Mouse (Mus musculus): ENCODE results near the gene Ppp1r16b.

The Ppp1r16b gene

DNA sequence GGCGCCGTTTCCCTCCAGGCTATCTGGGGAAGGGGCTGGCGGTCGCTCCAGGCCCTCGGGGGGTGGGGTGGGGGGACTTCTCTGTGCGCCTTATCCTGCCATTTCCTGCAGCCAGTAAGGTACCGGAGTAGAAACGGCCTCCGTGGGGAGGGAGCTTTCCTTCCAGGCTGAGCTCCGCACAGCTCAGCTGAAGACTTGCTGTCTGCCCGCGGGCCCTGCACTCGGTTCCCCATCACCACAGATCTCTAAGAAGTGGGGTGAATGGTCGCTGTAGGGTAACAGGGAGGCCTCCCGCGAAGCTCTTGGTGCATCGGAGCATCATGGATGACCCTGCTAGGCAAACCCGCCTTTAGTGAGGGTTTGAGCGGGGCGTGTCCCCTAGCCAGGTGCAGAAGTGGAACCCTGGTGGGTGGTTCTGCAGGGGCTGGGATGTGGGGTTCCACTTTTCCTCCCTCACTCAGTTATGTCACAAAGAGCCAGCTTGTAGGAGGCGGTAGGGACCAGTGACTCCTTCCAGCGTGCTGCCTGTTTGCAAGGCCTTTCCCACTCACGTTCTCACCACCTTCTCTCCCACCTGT is 3.3 kb downstream of the Ppp1r16b start:
- DNase-seq: no peak

DNA sequence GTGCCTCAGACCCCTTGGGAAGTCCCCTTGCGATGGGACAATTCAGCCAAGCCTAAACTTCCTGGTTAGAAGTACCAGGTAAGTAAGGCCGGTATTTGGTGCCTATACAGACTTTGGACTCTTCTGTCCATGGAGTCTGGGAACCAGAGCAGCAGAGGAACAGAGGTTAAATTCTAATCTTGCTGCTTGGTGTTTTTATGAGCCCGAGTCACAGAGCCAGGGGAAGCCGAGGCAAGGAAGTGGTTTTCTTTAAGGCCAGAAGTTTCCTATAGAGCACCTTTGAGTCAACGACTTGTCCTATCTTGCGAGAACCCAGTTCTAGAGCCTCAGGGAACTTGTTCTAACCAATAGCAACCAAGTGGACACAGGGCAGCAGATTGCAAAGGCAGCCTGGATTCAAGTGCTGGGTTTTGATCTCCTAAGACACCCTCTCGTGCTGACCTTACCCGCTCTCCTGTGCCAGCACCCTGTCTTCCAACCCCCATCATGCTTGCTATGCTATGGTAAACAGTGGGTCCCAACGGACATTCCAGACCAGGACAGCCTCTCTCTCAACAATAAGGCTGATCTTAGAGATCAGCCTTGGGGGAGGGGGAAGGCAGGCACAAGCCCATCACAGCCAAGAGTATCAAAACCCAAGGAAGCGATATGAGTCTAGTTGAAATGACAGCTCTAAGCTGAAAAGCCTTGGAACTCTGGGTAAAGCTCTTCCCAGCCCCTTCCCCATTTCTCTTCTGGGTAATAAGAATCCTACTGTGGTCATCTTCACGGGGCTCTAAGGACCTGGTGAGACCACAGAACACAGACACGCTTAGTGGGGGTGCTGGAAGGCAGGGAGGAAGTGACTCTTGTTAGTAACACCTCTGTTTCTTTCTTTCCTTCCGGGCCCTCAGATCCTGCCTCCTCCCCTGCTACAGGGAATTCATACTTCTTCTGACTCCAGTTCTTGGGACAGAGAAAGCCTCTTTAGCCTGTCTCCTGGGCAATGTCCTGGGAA is 4.3 kb downstream of the Ppp1r16b start:
- peak; percentile 48 to 65 for DNase-seq

DNA sequence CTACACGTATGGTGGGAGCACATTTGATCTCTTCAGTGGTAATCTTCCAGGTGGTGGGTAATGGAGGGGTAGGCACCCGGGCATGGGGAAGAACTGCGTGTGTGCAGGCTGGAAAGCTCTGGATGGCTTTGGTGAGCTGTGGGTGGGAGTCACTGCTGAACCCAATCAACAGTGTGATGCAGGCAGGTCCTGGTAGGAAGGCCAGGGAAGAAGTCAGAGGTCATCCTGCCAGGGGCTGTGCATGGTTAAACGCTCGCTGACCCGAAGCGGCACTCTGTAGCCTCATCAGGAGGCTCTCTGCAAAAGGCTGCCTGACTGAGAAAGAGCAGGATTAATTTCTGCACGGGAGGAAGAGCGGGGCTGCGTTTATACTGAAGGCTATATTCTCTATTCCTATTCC is 5.4 kb downstream of the Ppp1r16b start:
- no peak for DNase-seq

DNA sequence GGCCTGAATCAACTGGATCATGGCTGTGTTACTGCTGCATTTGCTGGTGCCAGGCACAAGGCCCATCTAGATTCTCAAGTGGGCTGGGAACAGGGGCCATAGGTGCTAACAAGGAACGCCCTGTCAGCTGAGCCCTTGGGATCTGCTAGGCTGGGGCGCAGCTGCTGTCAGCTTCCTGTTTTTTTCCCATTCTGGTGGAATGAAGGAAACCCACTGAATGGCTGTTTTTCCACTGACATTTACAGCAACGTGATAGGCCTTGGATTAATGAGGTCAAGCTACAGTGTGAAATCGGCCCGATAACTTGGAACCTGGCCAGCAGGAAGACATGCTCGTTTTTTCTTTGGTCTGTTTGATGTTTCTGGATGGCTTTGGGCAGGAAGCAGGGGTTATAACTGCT is 7.6 kb downstream of the Ppp1r16b start:
- peak; percentile 72 to 73 for DNase-seq

DNA sequence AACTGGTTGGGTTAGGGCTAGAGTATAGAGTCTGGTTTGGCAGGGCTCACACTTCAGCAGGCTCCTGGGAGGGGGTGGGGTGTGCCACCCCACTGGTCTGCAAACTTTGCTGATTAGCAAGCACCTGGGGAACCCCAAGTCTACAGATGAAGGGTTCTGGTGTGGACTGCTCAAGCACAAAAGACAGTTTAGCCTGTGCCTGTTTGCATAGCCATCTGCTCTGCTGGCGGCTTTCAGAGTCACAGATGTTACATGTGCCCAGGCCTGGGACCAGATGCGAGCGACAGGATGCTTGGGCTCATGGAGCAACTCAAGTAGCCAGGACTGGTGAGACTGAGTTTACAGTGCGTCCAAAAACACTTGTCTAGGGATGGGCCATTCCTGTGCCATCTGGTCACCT is 8.3 kb downstream of the Ppp1r16b start:
- DNase-seq: no peak

DNA sequence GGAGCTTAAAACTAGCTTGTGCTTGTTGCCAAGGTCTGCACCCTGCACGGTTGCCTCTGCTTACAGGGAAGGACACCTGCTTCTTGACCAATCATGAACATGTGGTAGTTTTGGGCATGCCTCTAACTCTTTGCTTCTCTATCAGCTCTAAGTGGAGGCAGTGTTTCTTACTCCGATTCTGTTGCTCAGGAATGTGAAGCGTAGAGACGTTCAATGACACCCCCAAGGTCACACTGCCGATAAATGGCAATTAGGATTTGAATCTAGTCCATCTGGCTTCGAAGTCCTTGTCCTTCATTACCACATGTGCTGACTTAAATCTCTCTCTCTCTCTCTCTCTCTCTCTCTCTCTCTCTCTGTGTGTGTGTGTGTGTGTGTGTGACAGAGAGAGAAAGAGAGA is 8.9 kb downstream of the Ppp1r16b start:
- DNase-seq: no peak

DNA sequence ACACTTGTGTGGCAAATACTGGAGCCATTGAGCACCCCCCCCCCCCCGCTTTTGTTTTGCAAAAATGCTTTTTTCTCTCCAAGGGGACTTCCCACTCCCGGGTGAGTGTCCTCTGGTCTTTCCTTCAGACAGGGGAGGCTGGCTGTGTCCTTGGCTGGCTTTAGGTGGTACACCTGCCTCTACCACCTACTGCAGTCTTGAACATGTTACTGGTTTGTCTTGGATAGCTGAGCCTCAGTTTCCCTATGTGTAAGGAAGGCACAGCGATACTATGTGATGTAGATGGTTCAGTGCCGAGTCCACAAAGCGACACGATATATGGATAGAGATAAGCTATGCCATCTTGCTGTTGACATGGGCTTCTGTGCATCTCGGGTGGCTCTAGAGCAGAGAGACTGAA is 9.6 kb downstream of the Ppp1r16b start:
- no peak for DNase-seq

DNA sequence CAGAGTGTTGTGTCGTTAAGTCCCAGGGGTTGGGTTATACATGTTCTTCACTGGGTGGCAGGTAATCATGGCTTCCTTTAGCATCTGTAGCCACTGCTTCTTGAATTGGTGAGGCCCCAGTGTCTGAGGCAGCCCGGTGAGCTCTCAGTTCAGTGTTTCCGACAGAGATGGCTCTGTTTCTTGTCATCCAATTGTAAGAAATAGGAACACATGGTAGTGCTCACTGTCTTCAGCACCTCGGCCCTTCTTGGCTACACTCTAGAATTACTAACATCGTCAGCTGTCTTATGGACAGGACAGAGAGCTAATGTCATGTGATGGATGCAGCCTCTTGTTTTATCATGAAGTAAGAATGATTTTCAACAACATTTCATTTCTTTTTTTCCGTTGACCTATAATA is 10.0 kb downstream of the Ppp1r16b start:
- DNase-seq: no peak

DNA sequence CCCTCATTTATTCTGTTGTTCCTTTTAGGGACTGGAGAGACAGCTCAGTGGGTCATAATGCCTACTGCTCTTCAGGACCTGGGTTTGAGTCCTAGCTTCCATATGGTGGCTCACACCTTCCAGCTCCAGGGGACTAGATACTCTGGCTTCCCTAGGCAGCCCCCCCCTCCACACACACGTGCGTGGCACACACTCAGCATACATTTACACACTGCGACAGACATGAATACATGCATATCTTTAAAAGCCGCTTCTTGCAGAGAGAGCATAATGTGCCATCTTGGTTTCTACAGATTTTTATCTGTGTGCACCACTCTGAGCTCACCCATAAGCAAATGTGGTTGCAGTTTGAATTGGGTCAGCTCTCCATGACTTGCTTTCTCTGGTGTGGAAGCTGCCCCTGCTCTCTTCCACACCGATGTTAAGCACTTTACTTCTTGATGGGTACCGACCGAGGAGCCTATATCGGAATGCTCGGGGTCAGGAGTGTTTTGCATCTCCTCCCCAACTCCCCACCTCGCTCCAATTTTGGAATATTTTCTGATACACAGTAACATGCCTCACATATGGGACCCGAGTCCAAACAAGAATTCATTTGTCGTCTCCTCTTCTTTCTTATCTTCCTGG is 10.8 kb downstream of the Ppp1r16b start:
- no peak for DNase-seq

DNA sequence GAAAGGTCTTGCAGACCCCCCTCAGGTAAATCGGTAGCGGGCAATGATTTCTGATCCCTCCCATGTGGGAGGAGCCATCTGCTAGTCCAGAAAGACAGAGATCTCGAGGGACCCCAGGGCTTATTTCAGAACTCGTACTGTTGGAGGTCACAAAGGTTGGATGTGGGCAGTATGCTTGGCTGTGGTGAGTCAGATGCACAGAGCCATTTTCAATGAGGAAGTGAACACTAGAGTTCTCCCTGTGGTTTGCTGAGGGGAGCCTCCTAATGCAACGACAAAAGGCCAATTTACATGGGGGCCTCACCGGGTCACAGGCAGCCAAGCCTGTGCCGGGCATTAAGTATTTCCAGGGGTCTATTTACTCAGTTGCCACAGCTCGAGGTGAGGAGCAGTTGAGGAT is 12.7 kb downstream of the Ppp1r16b start:
- DNase-seq: no peak

DNA sequence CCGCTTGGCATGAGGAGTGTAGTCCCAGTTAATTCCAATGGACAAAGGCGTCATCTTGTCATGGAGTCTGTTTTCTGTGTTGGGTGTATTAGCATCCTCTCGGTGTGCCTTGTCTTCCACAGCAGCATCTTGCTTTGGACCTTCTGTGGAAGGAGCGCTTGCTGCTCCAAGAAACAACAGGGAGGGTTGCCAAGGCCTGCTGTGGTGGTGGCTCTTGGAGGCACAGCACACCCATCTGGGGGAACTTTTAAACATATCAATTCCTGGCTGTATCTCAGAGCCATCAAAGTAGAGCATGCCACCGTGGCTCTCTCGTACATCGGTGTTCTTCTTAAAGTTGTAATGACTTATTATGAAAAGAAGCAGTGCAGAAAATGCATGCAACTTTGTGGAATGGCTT is 13.9 kb downstream of the Ppp1r16b start:
- no peak for DNase-seq

DNA sequence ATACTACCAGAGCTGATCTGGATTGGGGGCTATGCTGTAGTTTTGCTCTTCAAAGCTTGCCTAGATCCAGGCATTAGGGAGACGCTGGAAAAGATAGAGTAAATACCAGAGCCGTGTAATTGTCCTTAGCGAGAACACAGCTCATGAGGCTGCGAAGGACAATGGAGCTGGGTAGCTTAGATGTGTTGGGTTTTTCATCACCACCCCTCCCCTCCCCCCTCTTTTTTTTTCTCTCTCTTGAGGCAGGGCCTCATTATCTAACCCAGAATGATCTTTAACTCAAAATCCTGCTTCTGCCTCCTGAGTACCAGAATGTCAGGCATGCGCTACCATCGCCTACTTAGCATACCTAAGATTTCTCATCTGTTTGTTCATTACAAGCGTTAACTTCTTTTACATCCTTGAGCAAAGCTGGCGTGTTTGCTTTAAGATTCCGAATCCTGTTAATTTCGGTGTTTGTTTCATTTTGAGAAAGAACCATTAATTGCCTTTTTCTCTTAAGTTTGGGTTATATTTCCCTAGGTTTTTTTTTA is 15.2 kb downstream of the Ppp1r16b start:
- no peak for DNase-seq

DNA sequence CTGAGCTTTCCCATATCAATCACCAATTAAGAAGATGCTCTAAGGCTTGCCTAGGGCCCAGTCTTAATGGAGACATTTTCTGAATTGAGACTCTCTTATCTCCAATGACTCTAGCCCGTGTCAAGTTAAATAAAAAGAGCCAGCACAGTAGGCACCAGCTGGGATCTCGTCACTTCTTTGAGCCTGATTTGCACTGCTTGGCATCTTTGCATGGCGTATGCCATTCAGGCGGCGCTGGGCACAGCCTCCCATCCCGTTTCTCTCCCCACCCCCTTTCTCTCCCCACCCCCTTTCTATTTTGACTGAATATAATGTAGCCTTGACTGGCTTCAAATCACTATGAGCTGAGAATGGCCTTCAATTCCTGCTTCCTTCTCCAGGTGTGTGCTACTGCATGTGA is 16.5 kb downstream of the Ppp1r16b start:
- no peak for DNase-seq

DNA sequence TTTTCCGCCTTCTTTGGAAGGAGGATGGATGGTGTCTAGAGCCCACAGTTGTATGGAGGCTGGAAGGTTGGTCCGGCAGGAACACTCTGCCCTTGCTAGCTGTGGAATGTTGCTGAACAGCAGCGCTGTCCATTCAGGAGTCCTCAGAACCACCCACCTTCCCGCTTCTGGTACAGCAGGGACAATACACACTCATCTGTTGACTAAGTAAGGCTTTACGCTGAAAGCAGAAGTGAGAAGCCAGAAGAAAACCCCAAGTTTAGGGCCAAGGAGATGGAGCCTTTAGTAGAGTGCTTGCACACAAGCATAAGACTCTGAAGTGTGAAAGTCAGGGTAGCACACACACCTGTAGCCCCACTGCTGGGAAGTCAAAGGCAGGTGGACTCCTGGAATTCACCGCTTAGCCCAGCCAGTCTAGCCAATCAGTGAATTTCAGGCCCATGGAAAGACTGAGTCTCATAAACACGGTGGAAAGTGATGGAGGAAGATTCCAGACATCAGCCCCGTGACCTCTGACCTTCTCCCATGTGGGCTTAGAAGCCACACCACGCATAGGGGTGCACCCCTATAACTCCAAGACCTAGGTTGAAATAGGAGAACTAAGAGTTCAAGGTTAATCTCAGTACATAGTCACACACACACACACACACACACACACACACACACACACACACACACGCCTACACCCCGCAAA is 17.3 kb downstream of the Ppp1r16b start:
- no peak for DNase-seq

DNA sequence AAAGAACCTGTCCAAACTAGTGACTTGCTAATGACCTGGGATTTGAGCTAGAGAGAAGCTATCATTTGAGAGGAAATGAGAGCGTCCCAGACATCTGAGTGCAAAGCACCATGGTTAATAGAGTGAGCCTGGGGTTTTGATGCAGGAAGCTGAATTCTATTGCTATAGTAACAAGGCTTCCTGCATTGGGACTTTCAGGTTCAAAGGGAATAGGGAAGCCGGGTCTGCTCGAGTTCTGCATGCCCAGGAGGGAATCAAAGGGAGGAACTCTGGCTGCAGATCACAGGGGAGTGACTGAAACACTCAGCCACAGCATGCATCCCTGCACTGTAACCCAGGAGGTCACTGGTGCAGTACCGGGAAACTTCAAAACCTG is 17.8 kb downstream of the Ppp1r16b start:
- no peak for DNase-seq

DNA sequence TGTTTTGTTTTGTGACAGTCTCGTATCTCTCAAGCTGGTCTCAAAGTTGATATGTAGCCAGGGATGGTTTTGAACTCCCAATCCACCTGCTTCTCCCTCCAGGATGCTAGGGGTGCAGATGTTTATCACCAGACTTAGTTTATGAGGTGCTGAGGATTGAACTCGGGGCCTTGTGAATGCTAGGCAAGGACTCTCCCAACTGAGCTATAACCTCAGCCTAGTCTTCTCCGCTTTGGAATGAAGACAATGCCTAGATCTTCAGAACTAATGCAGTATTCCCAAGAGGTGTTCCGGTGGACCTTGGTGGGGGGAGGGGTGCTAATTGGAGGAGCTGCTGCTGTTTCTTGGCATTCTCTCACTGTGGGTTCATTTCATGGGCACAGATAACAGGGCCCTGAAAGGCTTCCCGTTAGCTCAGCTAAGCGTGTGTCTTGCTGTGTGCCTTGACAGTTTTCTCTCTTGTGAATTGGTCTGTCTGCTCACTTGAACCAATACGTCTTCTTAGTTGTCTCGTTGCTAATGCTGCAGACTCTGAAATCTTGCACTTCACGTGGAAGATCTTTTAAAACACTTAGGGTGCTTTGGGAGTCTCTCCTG is 19.1 kb downstream of the Ppp1r16b start:
- no peak for DNase-seq

DNA sequence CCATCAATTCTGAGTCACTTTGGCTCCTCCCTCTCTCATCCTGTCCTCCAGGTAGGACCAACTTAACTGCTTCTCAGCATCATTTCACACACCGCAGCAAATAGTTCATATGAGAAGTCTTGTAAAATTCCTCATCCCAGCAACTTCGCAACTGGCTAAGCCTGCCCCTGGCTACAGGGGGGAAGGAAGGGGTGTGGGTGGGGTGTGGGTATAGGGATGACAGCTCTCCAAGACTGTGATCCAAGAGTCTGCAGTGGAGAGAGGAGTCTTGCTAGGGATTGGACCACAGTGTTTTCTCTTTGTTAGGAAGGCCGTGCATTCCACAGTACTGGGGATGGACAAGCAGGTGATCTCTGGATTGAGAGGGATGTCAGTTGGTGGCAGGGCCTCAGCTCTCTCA is 19.7 kb downstream of the Ppp1r16b start:
- no peak for DNase-seq

DNA sequence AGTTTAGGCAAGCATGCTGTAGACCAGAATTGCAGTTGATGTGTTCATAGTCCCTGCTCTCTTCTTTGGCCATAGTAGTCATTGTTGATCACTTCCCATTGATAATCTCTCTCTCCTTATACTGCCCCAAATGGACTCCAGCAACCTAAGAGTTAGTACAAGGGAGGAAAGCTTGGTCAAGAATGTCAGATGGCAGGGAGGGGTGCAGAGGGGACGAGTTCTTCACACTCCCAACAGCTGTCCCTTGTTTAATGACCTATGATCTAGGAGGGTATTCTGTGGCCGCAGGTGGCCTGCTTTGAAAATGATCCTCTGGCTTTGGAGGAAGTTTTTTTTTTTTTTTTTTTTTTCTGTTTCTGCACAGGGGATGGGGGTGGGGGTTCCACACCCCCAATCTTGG is 21.2 kb downstream of the Ppp1r16b start:
- DNase-seq: no peak

DNA sequence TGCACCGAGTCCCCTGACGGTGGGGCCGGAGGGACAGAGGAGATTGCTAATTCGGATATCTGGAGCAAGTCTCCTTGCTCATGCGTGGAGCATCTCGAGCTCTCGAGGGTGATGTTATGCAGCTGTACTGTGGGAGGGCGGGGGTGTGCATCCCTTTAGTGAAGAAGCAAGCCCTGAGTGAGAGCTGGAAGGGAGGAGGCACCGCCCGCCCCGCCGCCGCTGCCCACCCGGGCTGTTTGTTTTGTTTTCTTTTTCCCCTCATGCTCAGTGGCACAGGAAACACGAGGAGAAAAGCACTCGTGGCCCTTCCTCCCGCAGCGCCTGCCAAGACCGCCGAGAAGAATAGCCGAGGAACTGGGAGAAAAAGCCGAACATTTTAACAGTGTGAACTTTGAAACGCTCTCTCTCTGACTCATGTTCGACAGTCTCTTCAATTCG is 22.6 kb downstream of the Ppp1r16b start:
- DNase-seq: peak; percentile 78 to 83

DNA sequence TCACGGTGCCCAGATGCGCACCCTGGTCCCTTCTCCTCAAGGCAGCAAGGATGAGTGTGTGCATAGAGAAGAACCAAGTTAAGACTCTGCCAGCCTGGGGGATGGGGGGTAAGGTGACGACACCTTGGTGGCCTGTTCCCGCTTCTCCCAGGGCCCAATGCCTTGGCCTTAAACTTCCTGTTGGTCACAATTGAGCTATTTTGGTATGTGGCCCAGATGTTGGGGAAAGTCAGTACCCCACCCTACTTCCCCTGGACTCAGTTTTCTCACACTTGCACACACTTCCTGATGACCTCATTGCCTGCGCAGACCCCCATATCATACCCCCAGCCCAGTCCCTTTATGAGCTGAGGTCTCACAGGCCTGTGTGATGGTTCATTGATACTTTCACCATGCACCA is 23.9 kb downstream of the Ppp1r16b start:
- peak in 1 of 2 experiments; percentile 40 for DNase-seq

DNA sequence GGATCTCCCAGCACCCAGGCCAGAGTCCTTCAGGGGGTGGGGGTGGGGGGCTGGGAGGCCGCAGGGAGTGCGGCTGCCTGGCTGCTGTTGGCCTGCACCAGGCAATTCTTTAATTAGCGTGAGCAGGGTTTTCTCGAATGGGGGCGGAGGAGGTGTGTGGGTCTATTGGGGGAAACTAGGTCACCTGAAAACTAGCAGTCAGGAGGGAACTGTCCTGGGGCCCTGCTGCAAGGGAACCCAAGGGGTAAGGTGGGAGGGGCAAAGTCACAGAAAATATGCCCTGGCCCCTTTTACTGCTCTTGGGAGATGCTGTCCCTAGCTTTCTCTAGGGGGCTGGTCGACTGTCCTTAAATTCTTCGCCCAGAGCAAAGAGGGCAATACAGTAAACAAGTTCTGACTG is 24.4 kb downstream of the Ppp1r16b start:
- DNase-seq: no peak

DNA sequence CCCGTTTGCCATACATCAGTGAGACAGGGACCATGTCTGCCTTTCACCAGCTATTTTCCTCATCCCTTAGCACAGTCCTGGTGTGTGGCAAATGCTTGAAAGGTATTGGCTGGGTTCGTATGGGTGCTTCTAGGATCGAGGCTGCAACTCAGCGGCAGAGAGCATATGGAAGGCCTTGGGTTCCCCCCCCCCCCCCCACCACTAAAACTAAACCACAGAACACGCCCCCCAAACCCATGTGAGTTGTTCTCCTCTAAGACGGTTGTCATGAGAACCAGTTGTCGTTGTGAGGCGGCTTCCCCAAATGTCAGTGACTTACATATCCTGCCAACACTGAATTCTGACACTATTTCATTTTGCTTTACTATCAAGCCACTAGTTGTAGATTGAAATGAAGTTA is 24.9 kb downstream of the Ppp1r16b start:
- DNase-seq: no peak

DNA sequence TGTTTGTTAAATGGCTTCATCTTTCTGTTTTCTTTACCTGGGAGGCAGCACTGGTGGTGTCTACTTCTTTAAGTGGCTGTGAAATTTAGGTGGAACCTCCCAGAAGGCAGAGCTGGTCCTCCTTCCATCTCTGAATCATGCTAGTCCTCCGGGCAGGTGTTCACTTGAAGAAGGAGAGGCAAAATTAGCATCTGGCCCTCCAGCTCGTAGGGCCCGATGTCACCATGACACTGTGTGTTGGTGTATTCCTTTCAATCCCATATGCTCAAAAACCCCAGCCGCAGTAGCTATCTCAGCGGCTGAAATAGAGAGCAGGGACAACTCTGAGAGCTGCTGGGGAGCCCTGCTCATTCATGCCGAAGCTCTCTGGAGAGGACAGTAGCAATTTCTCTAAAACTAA is 27.0 kb downstream of the Ppp1r16b start:
- DNase-seq: no peak

Data from lung, adult 18-20 months (tissue).